Mouse (Mus musculus) layer of hippocampus, adult 8-10 months (tissue): ENCODE data around the gene Ank2. TPM values are rescaled to one million over a fixed set of nuclear protein-coding genes. Genes with fewer than 3 reads are reported as not detected.

Experiments used
- DNase-seq, 2 experiments: peaks; one replicate each; pipeline ENCODE4 v3.0.0; 2022; ENCODE audit warnings: low spot score in 2 of 2
- total RNA-seq, 4 experiments: library from RNA; stranded (reverse); gene quantifications; 2 replicates each; pipeline ENCODE4 v1.2.4; 2022

The Ank2 gene
- total RNA-seq, 4 experiments from 2014 or later = 710 to 787 (median 750) TPM

DNA sequence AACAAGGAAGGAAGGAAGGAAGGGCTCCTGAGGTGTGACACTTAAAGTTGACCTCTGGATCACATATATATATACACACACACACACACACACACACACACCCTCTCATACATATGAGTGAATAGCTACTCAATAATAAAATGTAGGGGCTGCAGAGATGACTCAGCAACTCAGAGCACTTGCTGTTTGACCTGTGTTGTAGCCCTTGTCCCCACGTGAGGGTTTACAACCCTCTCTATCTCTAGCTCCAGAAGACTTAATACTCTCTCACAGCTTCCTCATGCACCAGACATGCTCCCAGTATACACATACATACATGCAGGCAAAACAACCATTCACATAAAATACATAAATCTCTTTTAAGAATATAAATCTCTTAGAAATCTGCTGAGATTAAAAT is 369.4 kb downstream of the Ank2 start:
- DNase-seq = no peak

GRCm38 (mm10) chr3:127127611-127128010 is 371.5 kb downstream of the Ank2 start:
- DNase-seq = no peak

DNA sequence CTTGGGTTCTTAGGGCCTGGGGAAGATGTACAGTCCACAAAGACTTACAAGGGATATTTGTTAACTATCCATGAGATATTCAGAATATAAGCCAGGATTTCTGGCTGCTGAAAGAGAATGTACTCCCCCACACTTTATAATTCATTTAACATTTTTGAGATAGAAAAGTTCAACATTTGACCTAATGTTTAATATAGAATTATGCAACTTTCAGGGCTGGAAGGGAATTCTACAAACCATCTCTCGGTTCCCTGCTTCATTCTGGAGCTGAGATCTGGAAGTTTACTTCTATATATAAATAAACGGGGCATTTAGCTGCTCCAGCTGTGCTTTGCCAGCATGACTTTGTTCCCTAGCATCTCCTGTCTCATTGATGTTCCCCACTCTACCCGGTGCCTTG is 372.9 kb downstream of the Ank2 start:
- no peak for DNase-seq

GRCm38 (mm10) chr3:127124375-127124993 is 374.7 kb downstream of the Ank2 start:
- no peak for DNase-seq

DNA sequence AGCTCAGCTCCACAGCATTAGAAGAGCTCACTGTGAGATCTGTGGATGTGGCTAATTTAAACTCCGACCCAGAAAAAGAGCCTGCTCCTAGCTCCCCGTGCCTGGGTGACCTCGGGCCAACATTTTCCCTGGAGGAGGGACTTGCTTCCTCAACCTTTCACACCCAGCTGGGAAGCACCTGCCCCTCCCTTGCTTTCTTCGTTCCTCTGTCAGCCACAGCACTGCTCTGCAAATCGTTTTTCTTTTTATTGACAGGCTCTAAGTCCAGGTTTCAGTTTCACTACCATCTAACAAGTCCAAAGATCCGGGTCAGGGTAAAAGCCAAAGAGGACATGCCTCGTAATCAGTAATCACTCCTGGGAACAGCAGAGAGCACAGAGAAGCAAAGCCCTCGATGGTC is 375.8 kb downstream of the Ank2 start:
- DNase-seq = no peak

DNA sequence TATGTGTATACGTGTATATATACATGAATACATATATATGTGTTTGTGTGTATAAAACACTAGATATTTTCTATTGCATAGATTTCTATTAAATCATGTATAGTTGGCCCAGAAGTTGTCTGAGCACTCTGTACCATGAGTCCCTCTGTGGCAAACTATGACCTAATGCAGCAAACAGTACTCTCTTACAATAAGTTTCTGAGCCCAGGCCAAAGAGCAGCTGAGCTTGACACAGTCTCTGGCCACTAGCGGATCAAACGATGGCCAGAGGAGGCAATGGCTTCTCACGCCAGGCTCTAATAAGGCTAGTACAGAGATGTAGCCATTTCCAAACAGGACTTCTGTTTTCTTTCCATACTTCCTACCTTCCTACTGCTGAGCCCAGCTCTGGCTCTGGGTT is 380.4 kb downstream of the Ank2 start:
- DNase-seq = peak in 1 of 2 experiments; percentile 44

- DNase-seq = no peak
Measured at GRCm38 (mm10) chr3:127116226-127116625, 382.9 kb downstream of the Ank2 start.

DNA sequence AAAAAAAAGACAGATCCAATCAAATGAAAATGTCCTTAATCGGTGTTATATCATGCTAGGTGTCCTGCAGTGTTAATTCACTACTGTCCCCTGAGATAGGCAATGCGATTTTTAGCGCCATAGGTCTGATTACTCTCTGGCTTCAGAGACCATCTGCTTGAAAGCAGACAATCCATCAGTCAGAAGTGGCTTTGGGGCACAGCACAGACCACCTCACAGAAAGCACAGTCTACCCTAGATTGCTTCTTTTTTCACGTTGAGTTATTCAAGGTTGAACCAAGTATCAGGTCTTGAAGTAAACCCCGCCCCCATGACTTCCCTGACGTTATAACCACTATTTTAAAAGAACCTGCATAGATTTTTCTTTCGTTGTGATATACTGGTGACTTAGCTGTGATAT is 385.9 kb downstream of the Ank2 start:
- DNase-seq = no peak

- no peak for DNase-seq
Measured at GRCm38 (mm10) chr3:127109413-127109812, 389.7 kb downstream of the Ank2 start.

DNA sequence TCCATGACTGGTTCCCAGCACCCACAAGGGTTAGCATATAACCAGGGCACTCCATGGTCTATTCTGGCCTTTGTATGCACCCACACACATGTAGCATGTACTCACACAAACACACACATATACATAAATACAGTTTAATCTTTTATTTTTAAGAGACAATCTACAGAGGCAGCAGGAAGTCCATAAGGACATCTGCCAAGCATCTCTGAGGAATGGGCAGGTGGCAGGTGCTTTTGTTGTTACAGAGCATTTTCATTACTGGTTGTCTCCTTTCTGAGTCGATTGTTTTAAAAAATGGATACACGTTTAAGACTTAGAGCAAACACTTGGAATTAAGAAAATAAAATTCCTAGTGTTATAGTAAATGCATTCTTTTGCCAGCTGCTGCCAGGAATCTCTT is 390.7 kb downstream of the Ank2 start:
- no peak for DNase-seq

- DNase-seq = peak; percentile 35 to 49
Measured at GRCm38 (mm10) chr3:127107281-127107680, 391.9 kb downstream of the Ank2 start.

DNA sequence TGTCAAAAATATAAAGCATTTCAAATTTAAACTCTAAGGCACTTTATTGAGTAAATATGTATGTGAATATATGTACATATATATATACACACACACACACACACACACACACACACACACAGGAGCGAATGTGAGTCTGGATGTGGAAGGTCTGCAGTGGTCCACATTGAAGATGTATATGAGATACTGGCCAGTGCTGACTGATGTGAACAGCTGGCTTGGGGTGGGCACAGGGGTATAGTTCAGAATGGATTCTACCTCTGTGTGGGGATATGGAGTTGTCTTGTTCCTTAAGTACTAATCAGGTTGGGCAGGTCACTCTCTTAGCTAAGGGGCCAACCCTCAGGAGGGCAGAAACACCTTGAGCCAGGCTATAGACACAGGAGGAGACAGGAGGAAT is 397.8 kb downstream of the Ank2 start:
- DNase-seq = no peak

DNA sequence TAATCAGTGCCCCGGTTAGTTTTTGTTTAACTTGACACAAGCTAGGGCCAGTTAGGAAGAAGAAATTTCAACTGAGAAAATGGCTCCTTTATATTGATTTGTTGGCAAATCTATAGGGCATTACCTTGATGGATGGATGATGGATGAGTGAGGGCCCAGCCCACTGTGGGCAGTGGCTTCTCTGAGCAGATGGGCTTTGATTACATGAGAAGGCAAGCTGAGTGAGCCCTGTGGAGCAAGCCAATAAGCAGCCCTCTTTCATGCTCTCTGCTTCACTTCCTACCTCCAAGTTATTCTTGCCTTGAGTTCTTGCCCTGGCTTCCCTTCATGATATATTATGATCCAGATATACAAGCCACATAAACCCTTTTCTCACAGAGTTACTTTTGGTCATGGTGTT is 401.4 kb downstream of the Ank2 start:
- DNase-seq = no peak

DNA sequence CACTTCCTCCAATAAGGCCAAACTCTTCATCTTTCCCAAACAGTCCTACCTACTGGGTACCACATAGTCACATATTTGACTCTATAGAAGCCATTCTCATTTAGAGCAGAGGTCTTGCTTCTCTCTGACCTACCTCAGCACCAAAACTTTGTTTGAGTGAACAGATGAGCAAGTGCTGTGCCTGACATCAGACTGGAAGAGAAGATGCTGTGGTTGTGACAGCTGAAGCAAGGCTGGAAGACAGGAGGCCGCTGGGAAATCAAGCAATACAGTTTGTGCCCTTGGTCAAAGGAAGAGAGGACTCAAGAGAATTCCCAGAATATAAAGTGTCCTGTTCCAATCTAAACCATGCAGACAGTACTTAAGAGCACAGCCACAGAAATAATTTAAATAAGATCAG is 402.0 kb downstream of the Ank2 start:
- no peak for DNase-seq

DNA sequence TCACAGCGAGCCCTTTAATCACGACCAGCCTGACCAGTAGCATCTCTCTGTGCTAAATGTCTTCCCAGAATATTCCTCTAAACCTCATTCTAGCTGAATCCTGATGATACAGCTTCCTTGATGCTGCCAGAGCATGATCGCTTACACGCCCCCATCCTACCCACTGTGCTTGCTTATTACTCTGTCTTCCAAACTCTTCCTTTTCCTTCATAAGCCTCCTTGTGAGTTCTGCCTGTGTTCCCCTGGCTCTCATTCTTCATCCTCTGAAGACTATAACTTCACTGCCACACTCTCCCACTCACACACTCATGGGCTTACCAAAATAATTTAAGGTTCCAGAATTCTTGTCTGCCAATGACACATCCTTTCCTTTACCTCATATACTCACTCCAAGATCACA is 405.5 kb downstream of the Ank2 start:
- no peak for DNase-seq

- no peak for DNase-seq
Measured at GRCm38 (mm10) chr3:127087574-127087973, 411.6 kb downstream of the Ank2 start.

DNA sequence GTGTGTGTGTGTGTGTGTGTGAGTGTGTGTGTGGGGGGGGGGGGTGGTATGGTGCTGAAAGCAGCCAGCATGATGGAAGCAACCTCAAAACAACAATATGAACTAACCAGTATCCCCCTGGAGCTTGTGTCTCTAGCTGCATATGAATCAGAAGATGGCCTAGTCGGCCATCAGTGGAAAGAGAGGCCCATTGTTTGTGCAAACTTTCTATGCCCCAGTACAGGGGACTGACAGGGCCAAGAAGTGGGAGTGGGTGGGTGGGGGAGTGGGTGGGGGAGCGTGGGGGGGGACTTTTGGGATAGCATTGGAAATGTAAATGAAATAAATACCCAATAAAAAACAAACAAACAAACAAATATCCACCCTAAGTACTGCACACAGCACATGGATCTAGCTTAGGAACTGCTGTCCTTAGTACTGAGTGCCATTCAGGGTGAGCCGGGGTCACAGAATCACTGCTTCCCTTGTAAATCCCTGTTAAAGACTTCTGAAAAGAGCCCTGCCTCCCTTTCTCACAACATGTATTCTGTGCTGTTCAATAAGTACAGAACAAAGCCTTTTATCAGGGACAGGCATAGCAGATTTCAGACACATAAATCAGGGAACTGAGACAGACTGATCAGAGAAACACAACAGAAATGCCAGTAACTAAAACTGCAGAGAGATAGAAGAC is 412.2 kb downstream of the Ank2 start:
- no peak for DNase-seq

GRCm38 (mm10) chr3:127077369-127077768 is 421.8 kb downstream of the Ank2 start:
- DNase-seq = no peak

DNA sequence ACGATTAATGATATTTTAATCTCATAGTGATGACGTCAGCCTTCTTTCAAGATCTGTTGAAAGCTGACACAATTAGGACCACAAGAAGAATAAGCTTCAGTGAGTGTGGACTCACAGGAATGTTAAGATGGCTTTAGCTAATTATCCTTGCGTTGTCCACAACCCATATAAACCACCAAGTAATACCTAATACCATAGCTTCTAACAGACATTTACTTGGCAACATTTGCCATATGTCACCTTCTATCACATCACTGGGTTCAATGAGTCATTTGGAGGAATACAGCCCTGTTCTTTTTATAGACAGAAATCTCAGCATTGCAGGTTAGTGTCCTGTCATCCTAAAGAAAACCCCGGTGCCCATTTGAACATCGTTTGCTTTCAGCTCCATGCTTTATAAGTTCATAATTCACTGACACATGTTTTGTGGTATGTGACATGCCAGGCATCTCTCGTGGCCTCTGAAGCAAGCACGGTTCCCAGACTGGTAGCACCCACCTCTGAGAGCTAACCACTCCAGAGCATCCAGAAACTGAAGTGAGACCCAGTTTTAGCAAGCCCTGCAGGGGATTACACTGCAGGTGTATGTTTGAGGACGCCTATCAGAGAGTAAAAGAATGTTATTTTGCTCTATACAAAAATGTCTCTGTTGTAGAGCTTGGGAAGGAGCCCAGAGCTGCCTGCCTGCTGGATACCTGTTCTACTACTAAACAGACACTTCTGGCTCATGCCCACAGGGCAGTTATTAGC is 423.4 kb downstream of the Ank2 start:
- no peak for DNase-seq

DNA sequence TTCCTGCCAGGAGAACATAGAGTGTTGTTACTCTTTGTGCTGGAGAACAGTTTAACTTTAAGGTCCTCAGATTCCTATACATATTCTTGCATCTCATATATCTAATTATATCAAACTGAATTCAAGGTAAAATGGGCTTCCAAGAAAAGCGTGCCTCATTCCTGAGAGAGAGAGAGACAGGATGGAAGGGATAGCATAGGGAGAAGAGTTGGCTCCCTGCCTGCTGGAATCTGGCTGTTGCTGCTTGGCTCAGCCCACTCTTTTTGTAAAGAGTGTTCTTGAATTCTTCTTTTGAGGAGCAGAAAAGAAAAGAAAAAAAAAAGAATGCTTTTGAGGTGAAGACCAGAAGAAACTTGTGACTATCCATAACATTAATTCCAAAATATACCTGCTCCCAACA is 427.7 kb downstream of the Ank2 start:
- DNase-seq = peak; percentile 35 to 61

DNA sequence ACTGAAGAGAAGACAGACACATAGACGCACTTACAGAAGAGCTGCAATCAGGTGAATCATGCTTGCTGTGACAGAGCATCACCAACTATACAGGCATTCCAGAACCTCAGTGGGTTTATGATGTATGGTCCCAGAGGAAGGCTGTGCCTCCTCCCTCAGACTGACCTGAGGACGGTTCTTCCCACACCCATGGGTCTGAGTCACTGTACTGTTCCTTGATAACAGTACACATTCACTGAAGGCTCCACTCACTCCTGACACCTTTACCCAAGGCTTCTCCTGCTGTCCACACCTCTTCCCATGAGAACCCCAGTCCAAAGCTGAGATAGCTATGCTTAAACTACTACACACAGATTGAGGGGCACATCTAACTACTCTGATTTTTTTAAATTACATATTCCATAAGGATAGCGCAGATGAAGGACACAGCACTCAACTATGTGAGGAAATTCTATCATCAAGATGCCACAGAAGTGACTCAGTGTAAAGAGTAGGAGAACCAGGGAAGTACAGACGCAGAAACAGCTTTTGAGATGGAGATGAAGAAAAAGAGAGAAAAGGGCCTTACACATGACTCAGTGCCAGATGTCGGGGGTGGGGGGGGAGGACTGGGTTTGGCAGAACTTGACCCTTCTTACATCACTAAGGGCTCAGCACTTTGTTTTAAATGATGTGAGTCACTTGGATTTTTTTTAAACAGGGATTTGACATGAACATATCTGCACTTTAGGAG is 435.3 kb downstream of the Ank2 start:
- no peak for DNase-seq

GRCm38 (mm10) chr3:127059671-127060070 is 439.5 kb downstream of the Ank2 start:
- DNase-seq = no peak
